Mouse (Mus musculus) frontal cortex, postnatal 25 days (tissue): ENCODE data around the gene Gm17622.

Experiments
- DNase-seq, 2 experiments: peaks; one replicate each; pipeline ENCODE4 v3.0.0; 2022; ENCODE audit warnings: low spot score in 2 of 2

Gene Gm17622

GRCm38 (mm10) chr13:96510635-96511034, 20.1 kb downstream of the Gm17622 start:
- no peak for DNase-seq

- DNase-seq = no peak
These were observed 20.7 kb downstream of the Gm17622 start for GRCm38 (mm10) chr13:96511262-96511661.

- DNase-seq = no peak
These were observed 21.4 kb downstream of the Gm17622 start for GRCm38 (mm10) chr13:96511893-96512292.

DNA sequence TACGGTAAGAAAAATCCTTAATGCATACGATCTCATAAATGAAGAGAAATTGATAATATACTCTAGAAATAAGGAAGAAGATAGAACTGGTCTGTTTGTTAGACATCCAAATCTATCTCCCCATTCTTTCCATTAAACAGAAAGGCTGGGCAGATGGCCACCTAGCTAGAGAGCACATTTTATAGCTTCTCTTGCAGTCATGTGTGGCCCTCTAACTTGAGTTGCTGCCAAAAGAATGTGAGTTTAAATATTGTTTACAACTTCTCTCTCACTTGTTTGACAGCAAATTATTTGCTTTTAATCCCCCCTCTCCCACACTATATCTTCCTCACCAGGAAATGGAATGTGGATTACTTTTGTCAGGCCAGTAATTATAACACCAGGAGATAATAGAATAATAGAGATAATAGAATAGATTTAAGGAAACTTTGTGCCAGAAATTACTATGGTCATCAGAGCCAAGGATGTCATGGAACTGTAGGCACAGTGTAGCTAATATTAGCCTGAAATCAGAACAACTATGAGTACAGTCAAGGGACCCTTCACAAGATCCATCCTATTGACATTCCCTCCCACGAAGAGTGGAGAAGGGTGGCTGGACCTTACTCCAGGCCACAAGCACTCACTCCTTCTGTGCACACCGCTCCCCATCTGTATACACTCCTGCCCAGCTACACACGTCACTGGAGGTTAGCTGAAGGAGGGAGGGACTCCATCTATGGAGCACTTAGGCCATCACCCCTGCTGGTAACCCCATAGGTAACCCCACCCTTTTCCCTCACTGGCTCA, 23.8 kb downstream of the Gm17622 start:
- no peak for DNase-seq

DNA sequence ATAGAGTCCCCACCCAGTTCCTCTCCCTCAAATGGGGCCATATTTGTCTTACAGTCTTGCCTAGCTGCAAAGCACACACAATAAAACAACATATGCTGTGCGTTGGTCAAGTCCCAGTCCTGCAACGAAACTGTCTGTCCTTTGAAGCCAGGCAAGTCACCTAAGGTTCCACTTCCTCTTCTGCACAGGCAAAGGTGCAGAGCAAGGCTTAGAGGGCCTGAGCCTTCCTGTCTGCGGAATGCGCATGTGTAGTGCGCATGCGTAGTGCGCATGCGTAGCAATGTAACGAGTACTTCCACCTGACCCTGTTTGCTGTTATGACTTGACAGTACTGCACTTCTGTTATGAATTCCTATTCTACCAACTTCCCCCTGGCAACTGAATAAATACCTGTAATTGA, 25.7 kb downstream of the Gm17622 start:
- DNase-seq = no peak

GRCm38 (mm10) chr13:96517335-96517734, 26.8 kb downstream of the Gm17622 start:
- no peak for DNase-seq

DNA sequence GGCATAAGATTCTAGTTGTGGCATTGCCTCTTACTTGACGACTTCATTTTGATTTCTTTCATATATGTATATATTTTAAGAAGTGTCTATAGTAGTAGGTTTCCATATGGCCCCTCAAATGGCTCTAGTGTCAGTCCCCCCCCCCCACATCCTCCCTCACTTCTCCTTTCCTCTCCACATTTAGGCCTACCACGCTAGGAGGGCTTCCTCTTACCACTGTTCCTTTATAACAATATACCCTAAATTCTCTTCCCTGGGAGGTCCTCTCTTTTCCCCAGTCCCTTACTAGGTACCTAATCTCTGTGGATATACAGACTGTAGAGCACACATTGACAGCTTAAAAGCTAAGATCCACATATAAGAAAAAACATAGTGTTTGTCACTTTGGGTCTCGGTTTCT, 30.8 kb downstream of the Gm17622 start:
- no peak for DNase-seq

DNA sequence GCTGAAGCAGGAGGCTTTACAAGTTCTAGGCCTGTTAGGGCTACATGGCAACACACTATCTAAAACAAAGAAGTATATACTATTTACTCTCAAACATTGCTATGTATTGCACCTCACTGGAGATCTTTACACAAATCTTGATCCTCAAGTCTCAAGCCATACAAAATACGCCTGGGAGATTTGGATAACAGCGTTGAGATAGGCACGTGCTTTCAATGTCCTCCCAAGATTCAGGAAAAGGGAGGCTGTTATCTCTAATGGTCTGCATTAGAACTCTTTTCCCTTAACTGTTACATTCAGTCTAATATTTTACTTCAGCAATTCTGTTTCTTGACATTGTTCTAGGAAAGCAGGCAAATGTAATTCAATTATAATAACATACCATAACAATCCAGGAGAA, 36.5 kb downstream of the Gm17622 start:
- DNase-seq = no peak

DNA sequence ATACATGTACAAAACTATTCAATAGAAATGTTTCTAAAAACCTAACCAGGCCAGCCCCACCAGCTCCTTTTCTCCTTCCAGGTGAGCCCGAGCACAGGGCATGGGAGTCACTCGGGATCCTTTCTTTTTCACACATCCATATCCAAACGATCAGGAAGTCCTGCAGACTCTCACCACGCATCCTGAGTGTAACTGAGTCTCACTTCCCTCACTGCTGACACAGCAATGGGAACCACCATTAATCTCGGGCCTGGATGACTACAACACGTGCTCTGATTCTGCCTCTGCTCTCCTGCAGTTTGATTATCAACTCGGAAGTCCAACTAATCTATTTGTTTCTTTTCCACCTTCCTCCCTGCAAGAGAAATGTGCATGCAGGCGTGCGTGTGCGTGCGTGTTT, 37.3 kb downstream of the Gm17622 start:
- no peak for DNase-seq

GRCm38 (mm10) chr13:96528776-96529175, 38.2 kb downstream of the Gm17622 start:
- DNase-seq = no peak

GRCm38 (mm10) chr13:96529542-96529941, 39.0 kb downstream of the Gm17622 start:
- no peak for DNase-seq

DNA sequence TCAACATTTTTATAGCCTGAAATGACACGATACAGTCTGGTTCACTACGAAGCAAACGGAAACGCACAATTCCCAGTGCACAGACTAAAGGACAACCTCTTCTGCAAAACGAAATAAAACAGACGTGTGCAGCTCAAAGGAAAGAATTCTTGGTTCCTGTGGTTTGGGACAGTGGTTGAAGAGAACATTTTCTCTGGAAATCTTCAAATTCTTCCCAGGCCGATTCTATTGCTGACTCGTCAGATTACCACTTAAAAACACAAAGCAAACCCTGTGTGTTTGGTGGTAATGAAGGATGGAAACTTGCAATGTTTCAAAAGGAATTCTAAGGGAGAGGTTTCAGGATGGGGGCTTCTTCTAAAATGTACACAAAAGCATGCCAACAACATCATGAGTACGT, 39.5 kb downstream of the Gm17622 start:
- no peak for DNase-seq

DNA sequence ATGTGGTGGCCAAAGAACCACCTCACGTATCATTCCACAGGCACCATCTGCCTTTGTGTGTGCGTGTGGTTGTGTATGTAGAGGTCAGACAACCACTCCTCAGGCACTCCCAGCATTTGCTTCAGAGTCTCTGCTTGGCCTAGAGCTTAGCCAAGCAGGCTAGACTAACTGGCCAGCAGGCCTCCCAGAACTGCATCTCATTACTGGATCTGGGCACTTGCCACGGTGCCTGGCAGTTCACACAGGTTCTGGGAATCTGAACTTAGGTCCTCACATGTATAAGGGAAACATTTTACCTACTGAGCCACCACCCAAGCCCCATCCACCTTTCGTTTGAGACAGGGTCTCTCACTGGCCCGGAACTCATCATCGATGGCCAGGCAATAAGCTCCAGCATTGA, 41.6 kb downstream of the Gm17622 start:
- no peak for DNase-seq

DNA sequence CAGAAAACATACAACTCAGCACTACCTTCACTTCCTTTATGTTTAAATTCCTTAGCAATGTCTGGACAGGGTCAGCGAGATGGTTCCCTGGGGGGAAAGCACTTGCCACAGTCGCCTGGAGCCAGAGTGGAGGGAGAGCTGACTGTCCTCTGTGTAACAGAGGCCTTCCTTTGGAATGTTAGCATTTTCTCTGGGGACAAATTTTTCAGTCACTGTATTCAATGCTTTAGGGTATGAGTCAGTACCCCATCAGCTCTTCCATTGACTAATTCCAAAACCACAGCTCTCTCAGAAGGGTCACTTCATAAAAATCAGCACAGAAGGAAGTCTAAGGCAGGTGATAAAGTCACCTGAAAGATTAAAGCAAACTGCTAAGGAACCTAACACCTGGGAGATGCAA, 43.2 kb downstream of the Gm17622 start:
- no peak for DNase-seq

GRCm38 (mm10) chr13:96536821-96537572, 46.5 kb downstream of the Gm17622 start:
- no peak for DNase-seq

GRCm38 (mm10) chr13:96538103-96538502, 47.6 kb downstream of the Gm17622 start:
- no peak for DNase-seq
